Mouse (Mus musculus): ENCODE results near the gene Rrp1b. TPM values are rescaled to one million over a fixed set of nuclear protein-coding genes. Genes with fewer than 3 reads are reported as not detected.

The Rrp1b gene
- polyA plus RNA-seq, 1 experiment from 2014 or later = 19.7 TPM

- H3K36me3 ChIP-seq (replicated peaks) = no peaks in the 10 kb centered on the region
- peaks cover 18% of the 10 kb centered on the region for H3K4me1 ChIP-seq (replicated peaks)
- H3K9me3 ChIP-seq (replicated peaks) = no peaks in the 10 kb centered on the region
- H3K4me3 ChIP-seq (replicated peaks) = no peak overlapping the region
- WGBS (ENCODE audit: insufficient replicate concordance) = 55% methylated on average over 7 of the region's 7 CpGs
- ATAC-seq (ENCODE audit: insufficient read depth) = no peak
- no peak overlapping the region for H3K9ac ChIP-seq
- H3K27ac ChIP-seq (replicated peaks) = no peak overlapping the region
- no peaks in the 10 kb centered on the region for H3K27me3 ChIP-seq
- H3K4me2 ChIP-seq = no peak overlapping the region
These were observed 4.2 kb upstream of the Rrp1b start for GRCm38 (mm10) chr17:32031684-32032083.

- no peak overlapping the region for H3K4me3 ChIP-seq (replicated peaks)
- H3K9ac ChIP-seq = no peak overlapping the region
- H3K27me3 ChIP-seq = no peaks in the 10 kb centered on the region
- ATAC-seq (ENCODE audit: insufficient read depth) = no peak
- H3K4me2 ChIP-seq = no peak overlapping the region
- no peak overlapping the region for H3K27ac ChIP-seq (replicated peaks)
- 82% methylated on average over 23 of the region's 23 CpGs for whole genome bisulfite sequencing (ENCODE audit: insufficient replicate concordance)
- H3K9me3 ChIP-seq (replicated peaks) = no peaks in the 10 kb centered on the region
- no peaks in the 10 kb centered on the region for H3K36me3 ChIP-seq (replicated peaks)
- peaks cover 36% of the 10 kb centered on the region for H3K4me1 ChIP-seq (replicated peaks)
These were observed 1.6 kb upstream of the Rrp1b start for GRCm38 (mm10) chr17:32034322-32034721.

GRCm38 (mm10) chr17:32036509-32037438, 874 bp downstream of the Rrp1b start:
- H3K36me3 ChIP-seq (replicated peaks) = no peaks in the 10 kb centered on the region
- H3K27me3 ChIP-seq = no peaks in the 10 kb centered on the region
- peaks cover 33% of the 10 kb centered on the region for H3K4me1 ChIP-seq (replicated peaks)
- ATAC-seq (ENCODE audit: insufficient read depth) = peak; percentile 53
- peak overlapping the region; percentile 80 for H3K4me3 ChIP-seq (replicated peaks)
- peak overlapping the region; percentile 93 for H3K4me2 ChIP-seq
- no peaks in the 10 kb centered on the region for H3K9me3 ChIP-seq (replicated peaks)
- WGBS (ENCODE audit: insufficient replicate concordance) = under 1% methylated on average over 46 of the region's 46 CpGs
- peak overlapping the region; percentile 63 for H3K9ac ChIP-seq
- peak overlapping the region; percentile 59; the same call in 1 of the 2 replicates for H3K27ac ChIP-seq (replicated peaks)

GRCm38 (mm10) chr17:32040263-32040662, 4.4 kb downstream of the Rrp1b start:
- WGBS (ENCODE audit: insufficient replicate concordance) = 46% methylated on average over 10 of the region's 10 CpGs
- H3K4me1 ChIP-seq (replicated peaks) = peaks cover 30% of the 10 kb centered on the region
- H3K9me3 ChIP-seq (replicated peaks) = no peaks in the 10 kb centered on the region
- no peak overlapping the region for H3K4me3 ChIP-seq (replicated peaks)
- no peaks in the 10 kb centered on the region for H3K36me3 ChIP-seq (replicated peaks)
- no peak overlapping the region for H3K9ac ChIP-seq
- no peak overlapping the region for H3K4me2 ChIP-seq
- H3K27ac ChIP-seq (replicated peaks) = no peak overlapping the region
- H3K27me3 ChIP-seq = no peaks in the 10 kb centered on the region
- no peak for ATAC-seq (ENCODE audit: insufficient read depth)

- Histone ChIP-seq H3K27me3 (no peaks in the 10 kb centered on the region), H3K4me1 (replicated peaks) (no peaks in the 10 kb centered on the region), H3K4me2 (no peak overlapping the region), H3K36me3 (replicated peaks) (peaks cover 47% of the 10 kb centered on the region), H3K4me3 (replicated peaks) (no peak overlapping the region), H3K9ac (no peak overlapping the region), H3K27ac (replicated peaks) (0 out of 2 replicates have a peak overlapping the region, but pooled peaks have one; percentile 9), H3K9me3 (replicated peaks) (no peaks in the 10 kb centered on the region)
- WGBS (ENCODE audit: insufficient replicate concordance) = 75% methylated on average over 5 of the region's 5 CpGs
- no peak for ATAC-seq (ENCODE audit: insufficient read depth)
These were observed 10.6 kb downstream of the Rrp1b start for GRCm38 (mm10) chr17:32046541-32046940.

GRCm38 (mm10) chr17:32048351-32048750, 12.5 kb downstream of the Rrp1b start:
- Histone ChIP-seq H3K36me3 (replicated peaks) (peaks cover 64% of the 10 kb centered on the region), H3K9me3 (replicated peaks) (no peaks in the 10 kb centered on the region), H3K27ac (replicated peaks) (no peak overlapping the region), H3K4me1 (replicated peaks) (no peaks in the 10 kb centered on the region; the same call in 1 of the 2 replicates), H3K4me2 (no peak overlapping the region), H3K4me3 (replicated peaks) (no peak overlapping the region), H3K27me3 (no peaks in the 10 kb centered on the region), H3K9ac (no peak overlapping the region)
- WGBS (ENCODE audit: insufficient replicate concordance) = 81% methylated on average over 5 of the region's 5 CpGs
- no peak for ATAC-seq (ENCODE audit: insufficient read depth)

- Histone ChIP-seq H3K9me3 (replicated peaks) (no peaks in the 10 kb centered on the region), H3K27me3 (no peaks in the 10 kb centered on the region), H3K4me1 (replicated peaks) (no peaks in the 10 kb centered on the region; the same call in 1 of the 2 replicates), H3K27ac (replicated peaks) (no peak overlapping the region), H3K4me2 (no peak overlapping the region), H3K4me3 (replicated peaks) (no peak overlapping the region), H3K36me3 (replicated peaks) (peaks cover 79% of the 10 kb centered on the region), H3K9ac (no peak overlapping the region)
- WGBS (ENCODE audit: insufficient replicate concordance) = 53% methylated on average over 4 of the region's 4 CpGs
- ATAC-seq (ENCODE audit: insufficient read depth) = no peak
These were observed 14.0 kb downstream of the Rrp1b start for GRCm38 (mm10) chr17:32049914-32050313.

GRCm38 (mm10) chr17:32050609-32051008, 14.7 kb downstream of the Rrp1b start:
- Histone ChIP-seq H3K36me3 (replicated peaks) (peaks cover 85% of the 10 kb centered on the region), H3K9ac (no peak overlapping the region), H3K4me3 (replicated peaks) (no peak overlapping the region), H3K4me1 (replicated peaks) (no peaks in the 10 kb centered on the region; the same call in 1 of the 2 replicates), H3K9me3 (replicated peaks) (no peaks in the 10 kb centered on the region), H3K27me3 (no peaks in the 10 kb centered on the region), H3K27ac (replicated peaks) (no peak overlapping the region), H3K4me2 (no peak overlapping the region)
- ATAC-seq (ENCODE audit: insufficient read depth) = no peak
- WGBS (ENCODE audit: insufficient replicate concordance) = 77% methylated on average over 6 of the region's 6 CpGs

GRCm38 (mm10) chr17:32052237-32053080, 16.6 kb downstream of the Rrp1b start:
- Histone ChIP-seq H3K4me1 (replicated peaks) (no peaks in the 10 kb centered on the region; the same call in 1 of the 2 replicates), H3K4me3 (replicated peaks) (no peak overlapping the region), H3K9ac (no peak overlapping the region), H3K27me3 (no peaks in the 10 kb centered on the region), H3K36me3 (replicated peaks) (peaks cover 90% of the 10 kb centered on the region), H3K27ac (replicated peaks) (no peak overlapping the region), H3K4me2 (no peak overlapping the region), H3K9me3 (replicated peaks) (no peaks in the 10 kb centered on the region)
- WGBS (ENCODE audit: insufficient replicate concordance) = 60% methylated on average over 5 of the region's 5 CpGs
- ATAC-seq (ENCODE audit: insufficient read depth) = no peak

GRCm38 (mm10) chr17:32053677-32054076, 17.8 kb downstream of the Rrp1b start:
- Histone ChIP-seq H3K36me3 (replicated peaks) (peaks cover 92% of the 10 kb centered on the region), H3K27me3 (no peaks in the 10 kb centered on the region), H3K4me2 (no peak overlapping the region), H3K4me1 (replicated peaks) (no peaks in the 10 kb centered on the region; the same call in 1 of the 2 replicates), H3K9me3 (replicated peaks) (no peaks in the 10 kb centered on the region), H3K9ac (no peak overlapping the region), H3K4me3 (replicated peaks) (no peak overlapping the region), H3K27ac (replicated peaks) (no peak overlapping the region)
- WGBS (ENCODE audit: insufficient replicate concordance) = 73% methylated on average over 5 of the region's 5 CpGs
- no peak for ATAC-seq (ENCODE audit: insufficient read depth)

GRCm38 (mm10) chr17:32057843-32058242, 21.9 kb downstream of the Rrp1b start:
- no peak overlapping the region for H3K4me3 ChIP-seq (replicated peaks)
- H3K9ac ChIP-seq = no peak overlapping the region
- ATAC-seq (ENCODE audit: insufficient read depth) = no peak
- H3K27ac ChIP-seq (replicated peaks) = no peak overlapping the region
- no peak overlapping the region for H3K4me2 ChIP-seq
- WGBS (ENCODE audit: insufficient replicate concordance) = 84% methylated on average over 2 of the region's 2 CpGs
- H3K9me3 ChIP-seq (replicated peaks) = no peaks in the 10 kb centered on the region
- peaks cover 89% of the 10 kb centered on the region for H3K36me3 ChIP-seq (replicated peaks)
- H3K4me1 ChIP-seq (replicated peaks) = no peaks in the 10 kb centered on the region; the same call in 1 of the 2 replicates
- H3K27me3 ChIP-seq = no peaks in the 10 kb centered on the region
